Mouse (Mus musculus): ENCODE data around the gene Numa1. TPM values are rescaled to one million over a fixed set of nuclear protein-coding genes. Genes with fewer than 3 reads are reported as not detected.

The Numa1 gene
- polyA plus RNA-seq, 1 experiment: 160 TPM

DNA sequence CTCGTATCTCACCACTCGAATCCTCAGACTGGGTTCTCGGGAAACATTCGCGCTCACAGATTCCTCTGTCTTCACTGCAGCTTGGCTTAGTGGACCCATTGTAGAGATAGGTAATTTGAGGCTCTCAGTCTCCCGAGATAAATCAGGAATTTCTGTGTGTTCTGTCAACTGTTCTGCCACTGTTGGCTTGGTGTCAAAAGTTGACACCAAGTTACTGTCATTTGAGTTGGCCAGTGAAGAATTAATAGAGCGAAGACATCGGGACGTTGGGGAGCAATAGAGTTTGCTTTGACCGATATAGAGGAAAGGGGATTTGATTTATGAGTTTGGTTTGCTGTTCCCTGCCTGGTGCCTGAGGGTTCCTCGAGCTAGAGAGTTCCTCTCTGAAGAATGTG lies 27.6 kb upstream of the Numa1 start, which contains the start of gene Tomt:
Gene Tomt, minus strand, starts transcription at position 73 of the 395 bp plus-strand sequence.
- no peaks in the 10 kb centered on the region for H3K27me3 ChIP-seq (ENCODE audit: control insufficient read depth, insufficient read depth, low read length, poor library complexity, severe bottlenecking)
- peak within 1 kb of the TSS; percentile 95 for H3K4me3 ChIP-seq (ENCODE audit: low read depth, low read length)
- H3K27ac ChIP-seq (ENCODE audit: insufficient read depth, low read length): peak within 1 kb of the TSS; percentile 66
- H3K9ac ChIP-seq (ENCODE audit: low read depth, poor library complexity, severe bottlenecking): peak within 1 kb of the TSS; percentile 84
- H3K36me3 ChIP-seq (ENCODE audit: control insufficient read depth, insufficient read depth, low read length, poor library complexity, severe bottlenecking): 0 out of 2 replicates have a peak, but pooled peaks cover 3% of the 10 kb centered on the region
- H3K9me3 ChIP-seq (replicated peaks; ENCODE audit: control insufficient read depth, insufficient read depth, low read length, poor library complexity, severe bottlenecking): no peaks in the 10 kb centered on the region
- H3K4me1 ChIP-seq (ENCODE audit: control insufficient read depth, insufficient read depth, low read length): no peaks in the 10 kb centered on the region
- TF ChIP-seq EP300 (IDR thresholded peaks at IDR 0.05; ENCODE audit: insufficient read depth, low read depth, low read length): no peak
- no peak for TF ChIP-seq CTCF (IDR thresholded peaks at IDR 0.05; ENCODE audit: low read depth, low read length)
- TF ChIP-seq POLR2A (IDR thresholded peaks at IDR 0.05; ENCODE audit: insufficient read depth, low read length): no peak

DNA sequence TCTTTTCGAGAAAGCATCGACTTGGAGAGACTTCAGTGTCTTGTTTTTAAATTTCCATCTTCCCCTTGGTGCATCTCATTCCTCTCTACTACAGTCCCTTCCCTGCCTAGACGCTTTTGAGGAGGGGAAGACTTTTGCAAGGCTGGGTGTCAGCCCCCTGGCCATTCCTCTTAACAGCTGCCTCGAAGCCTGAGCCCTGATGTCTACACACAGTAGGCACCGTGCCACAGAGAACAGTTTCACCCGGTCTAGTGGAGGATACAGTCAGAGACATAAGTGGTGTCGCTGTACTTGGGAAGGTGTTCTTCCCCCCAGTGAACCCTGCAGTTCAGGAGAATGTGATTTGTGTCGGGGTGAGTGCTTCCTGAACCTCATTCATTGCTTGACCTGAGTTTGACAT lies 27.2 kb upstream of the Numa1 start:
- Histone ChIP-seq H3K27ac (ENCODE audit: insufficient read depth, low read length) (peak overlapping the region; percentile 36; the same call in 1 of the 2 replicates), H3K4me1 (ENCODE audit: control insufficient read depth, insufficient read depth, low read length) (no peaks in the 10 kb centered on the region), H3K36me3 (ENCODE audit: control insufficient read depth, insufficient read depth, low read length, poor library complexity, severe bottlenecking) (0 out of 2 replicates have a peak, but pooled peaks cover 4% of the 10 kb centered on the region), H3K9me3 (replicated peaks; ENCODE audit: control insufficient read depth, insufficient read depth, low read length, poor library complexity, severe bottlenecking) (no peaks in the 10 kb centered on the region), H3K27me3 (ENCODE audit: control insufficient read depth, insufficient read depth, low read length, poor library complexity, severe bottlenecking) (no peaks in the 10 kb centered on the region), H3K4me3 (ENCODE audit: low read depth, low read length) (peak overlapping the region; percentile 95), H3K9ac (ENCODE audit: low read depth, poor library complexity, severe bottlenecking) (peak overlapping the region; percentile 84)
- TF ChIP-seq EP300 (IDR thresholded peaks at IDR 0.05; ENCODE audit: insufficient read depth, low read depth, low read length) (no peak), POLR2A (IDR thresholded peaks at IDR 0.05; ENCODE audit: insufficient read depth, low read length) (no peak), CTCF (IDR thresholded peaks at IDR 0.05; ENCODE audit: low read depth, low read length) (no peak)

DNA sequence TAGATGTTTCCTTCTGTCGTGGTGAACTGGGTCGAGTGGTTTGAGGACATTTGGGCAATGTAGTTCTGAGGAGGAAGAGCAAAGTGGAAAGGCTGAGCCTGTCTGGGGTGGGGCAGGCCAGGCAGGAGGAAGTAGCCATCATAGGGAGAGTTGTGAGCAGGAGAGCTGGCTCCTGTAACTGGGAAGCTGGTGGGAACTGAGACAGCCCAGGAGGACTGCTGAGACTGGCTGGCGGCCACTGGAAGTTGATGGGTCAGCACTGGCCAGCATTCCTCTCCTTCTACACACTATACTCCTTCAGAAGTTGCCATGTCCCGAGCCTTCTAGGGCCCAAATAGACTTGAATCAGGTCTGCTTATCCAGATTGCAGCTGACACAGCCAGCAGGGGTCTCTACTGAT lies 25.5 kb upstream of the Numa1 start:
- no peak overlapping the region for H3K4me3 ChIP-seq (ENCODE audit: low read depth, low read length)
- H3K27ac ChIP-seq (ENCODE audit: insufficient read depth, low read length): no peak overlapping the region
- H3K9me3 ChIP-seq (replicated peaks; ENCODE audit: control insufficient read depth, insufficient read depth, low read length, poor library complexity, severe bottlenecking): no peaks in the 10 kb centered on the region
- H3K9ac ChIP-seq (ENCODE audit: low read depth, poor library complexity, severe bottlenecking): no peak overlapping the region
- no peaks in the 10 kb centered on the region for H3K27me3 ChIP-seq (ENCODE audit: control insufficient read depth, insufficient read depth, low read length, poor library complexity, severe bottlenecking)
- TF ChIP-seq POLR2A (IDR thresholded peaks at IDR 0.05; ENCODE audit: insufficient read depth, low read length): no peak
- no peaks in the 10 kb centered on the region for H3K4me1 ChIP-seq (ENCODE audit: control insufficient read depth, insufficient read depth, low read length)
- H3K36me3 ChIP-seq (ENCODE audit: control insufficient read depth, insufficient read depth, low read length, poor library complexity, severe bottlenecking): peaks cover 6% of the 10 kb centered on the region; the same call in 1 of the 2 replicates

DNA sequence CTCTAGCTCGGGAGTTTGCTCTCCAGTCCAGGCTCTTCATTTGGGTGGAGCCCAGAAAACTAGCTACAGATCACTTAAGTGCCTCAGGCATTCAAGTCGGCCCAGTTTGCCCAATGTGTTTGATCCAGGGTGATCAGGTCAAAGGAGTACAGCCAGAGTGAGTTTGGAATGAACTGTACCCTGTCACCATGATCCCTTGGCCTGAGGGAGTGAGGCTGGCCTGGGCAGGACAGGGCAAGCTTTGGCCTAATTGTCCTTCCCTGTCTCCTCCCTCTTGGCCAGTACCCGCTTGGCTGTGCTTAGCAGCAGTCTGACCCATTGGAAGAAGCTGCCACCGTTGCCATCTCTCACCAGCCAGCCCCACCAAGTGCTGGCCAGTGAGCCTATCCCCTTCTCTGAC lies 23.8 kb upstream of the Numa1 start:
- Histone ChIP-seq H3K27me3 (ENCODE audit: control insufficient read depth, insufficient read depth, low read length, poor library complexity, severe bottlenecking) (no peaks in the 10 kb centered on the region), H3K27ac (ENCODE audit: insufficient read depth, low read length) (no peak overlapping the region), H3K4me3 (ENCODE audit: low read depth, low read length) (no peak overlapping the region), H3K36me3 (ENCODE audit: control insufficient read depth, insufficient read depth, low read length, poor library complexity, severe bottlenecking) (peaks cover 6% of the 10 kb centered on the region; the same call in 1 of the 2 replicates), H3K9me3 (replicated peaks; ENCODE audit: control insufficient read depth, insufficient read depth, low read length, poor library complexity, severe bottlenecking) (no peaks in the 10 kb centered on the region), H3K4me1 (ENCODE audit: control insufficient read depth, insufficient read depth, low read length) (no peaks in the 10 kb centered on the region), H3K9ac (ENCODE audit: low read depth, poor library complexity, severe bottlenecking) (no peak overlapping the region)
- TF ChIP-seq POLR2A (IDR thresholded peaks at IDR 0.05; ENCODE audit: insufficient read depth, low read length) (no peak), EP300 (IDR thresholded peaks at IDR 0.05; ENCODE audit: insufficient read depth, low read depth, low read length) (no peak), CTCF (IDR thresholded peaks at IDR 0.05; ENCODE audit: low read depth, low read length) (no peak)

DNA sequence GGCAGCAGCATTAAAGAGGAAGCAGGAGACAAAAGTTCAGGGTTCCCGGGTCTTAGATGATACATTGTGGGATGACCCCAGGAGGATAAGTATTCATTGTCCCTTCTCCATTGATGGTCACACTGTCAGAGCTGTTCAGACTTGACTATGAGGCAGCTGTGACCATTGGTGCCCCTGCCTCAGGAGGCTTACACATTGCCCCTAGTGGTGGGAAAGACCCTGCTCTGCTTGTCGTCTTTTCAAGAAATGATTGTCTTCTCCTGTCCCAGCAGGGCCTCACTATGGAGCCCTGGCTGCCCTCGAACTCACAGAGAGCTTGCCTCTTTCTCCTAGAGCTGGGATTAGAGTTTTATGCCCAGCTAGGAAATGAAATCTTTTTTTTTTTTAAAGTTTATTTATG lies 21.9 kb upstream of the Numa1 start:
- Histone ChIP-seq H3K9ac (ENCODE audit: low read depth, poor library complexity, severe bottlenecking) (no peak overlapping the region), H3K27me3 (ENCODE audit: control insufficient read depth, insufficient read depth, low read length, poor library complexity, severe bottlenecking) (no peaks in the 10 kb centered on the region), H3K27ac (ENCODE audit: insufficient read depth, low read length) (no peak overlapping the region), H3K36me3 (ENCODE audit: control insufficient read depth, insufficient read depth, low read length, poor library complexity, severe bottlenecking) (peaks cover 6% of the 10 kb centered on the region; the same call in 1 of the 2 replicates), H3K4me1 (ENCODE audit: control insufficient read depth, insufficient read depth, low read length) (no peaks in the 10 kb centered on the region), H3K9me3 (replicated peaks; ENCODE audit: control insufficient read depth, insufficient read depth, low read length, poor library complexity, severe bottlenecking) (no peaks in the 10 kb centered on the region), H3K4me3 (ENCODE audit: low read depth, low read length) (no peak overlapping the region)
- no peak for TF ChIP-seq POLR2A (IDR thresholded peaks at IDR 0.05; ENCODE audit: insufficient read depth, low read length)
- TF ChIP-seq CTCF (IDR thresholded peaks at IDR 0.05; ENCODE audit: low read depth, low read length): peak; percentile 53

DNA sequence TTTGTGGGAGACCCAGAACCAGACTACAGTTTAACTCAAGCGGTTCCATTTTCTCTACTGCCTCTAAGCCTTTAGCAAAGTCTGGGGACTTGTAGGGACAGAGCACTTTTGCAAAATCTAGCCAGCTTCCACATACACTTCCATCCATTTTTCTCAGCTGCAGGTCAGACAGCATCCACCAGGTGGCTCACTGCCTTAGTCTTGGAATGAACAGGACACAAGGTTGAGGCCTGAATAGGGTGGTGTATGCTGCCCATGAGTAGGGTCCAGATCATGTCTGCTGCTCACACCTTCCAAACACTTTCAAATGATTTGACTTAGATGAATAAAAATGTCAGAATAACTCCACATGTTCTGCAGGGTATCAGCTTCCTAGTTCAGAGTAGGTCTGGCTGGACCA lies 15.8 kb upstream of the Numa1 start:
- Histone ChIP-seq H3K4me3 (ENCODE audit: low read depth, low read length) (no peak overlapping the region), H3K27ac (ENCODE audit: insufficient read depth, low read length) (no peak overlapping the region), H3K9me3 (replicated peaks; ENCODE audit: control insufficient read depth, insufficient read depth, low read length, poor library complexity, severe bottlenecking) (no peaks in the 10 kb centered on the region), H3K4me1 (ENCODE audit: control insufficient read depth, insufficient read depth, low read length) (no peaks in the 10 kb centered on the region), H3K36me3 (ENCODE audit: control insufficient read depth, insufficient read depth, low read length, poor library complexity, severe bottlenecking) (no peaks in the 10 kb centered on the region), H3K9ac (ENCODE audit: low read depth, poor library complexity, severe bottlenecking) (no peak overlapping the region), H3K27me3 (ENCODE audit: control insufficient read depth, insufficient read depth, low read length, poor library complexity, severe bottlenecking) (no peaks in the 10 kb centered on the region)
- TF ChIP-seq EP300 (IDR thresholded peaks at IDR 0.05; ENCODE audit: insufficient read depth, low read depth, low read length): no peak
- no peak for TF ChIP-seq POLR2A (IDR thresholded peaks at IDR 0.05; ENCODE audit: insufficient read depth, low read length)
- TF ChIP-seq CTCF (IDR thresholded peaks at IDR 0.05; ENCODE audit: low read depth, low read length): peak; percentile 85
